Mouse (Mus musculus): ENCODE measurements around the gene Gm10643.

Gm10643 gene

GRCm38 (mm10) chr8:84070667-84071066 is 5.7 kb upstream of the Gm10643 start:
- DNase-seq (ENCODE audit: extremely low spot score) = no peak

GRCm38 (mm10) chr8:84070241-84070640 is 5.3 kb upstream of the Gm10643 start:
- no peak for DNase-seq (ENCODE audit: extremely low spot score)

- DNase-seq (ENCODE audit: extremely low spot score) = no peak
Observed at GRCm38 (mm10) chr8:84069750-84070149, 4.8 kb upstream of the Gm10643 start.

- no peak for DNase-seq (ENCODE audit: extremely low spot score)
Observed at GRCm38 (mm10) chr8:84069169-84069568, 4.2 kb upstream of the Gm10643 start.

GRCm38 (mm10) chr8:84068316-84069035 is 3.5 kb upstream of the Gm10643 start:
- DNase-seq (ENCODE audit: extremely low spot score) = no peak

GRCm38 (mm10) chr8:84067911-84068310 is 3.0 kb upstream of the Gm10643 start:
- no peak for DNase-seq (ENCODE audit: extremely low spot score)

GRCm38 (mm10) chr8:84067047-84067573 is 2.2 kb upstream of the Gm10643 start:
- DNase-seq (ENCODE audit: extremely low spot score) = peak; percentile 96

- DNase-seq (ENCODE audit: extremely low spot score) = peak; percentile 97
Observed at GRCm38 (mm10) chr8:84066291-84066930, 1.5 kb upstream of the Gm10643 start, which contains the start of gene Rfx1. Rfx1 (plus strand) TSS chr8:84066834.

- no peak for DNase-seq (ENCODE audit: extremely low spot score)
Observed at GRCm38 (mm10) chr8:84065457-84066072, 628 bp upstream of the Gm10643 start.

GRCm38 (mm10) chr8:84063861-84064610 is 901 bp downstream of the Gm10643 start:
- DNase-seq (ENCODE audit: extremely low spot score) = no peak

GRCm38 (mm10) chr8:84060245-84060644 is 4.7 kb downstream of the Gm10643 start:
- DNase-seq (ENCODE audit: extremely low spot score) = no peak

GRCm38 (mm10) chr8:84059226-84059625 is 5.7 kb downstream of the Gm10643 start:
- no peak for DNase-seq (ENCODE audit: extremely low spot score)

GRCm38 (mm10) chr8:84057827-84058226 is 7.1 kb downstream of the Gm10643 start:
- DNase-seq (ENCODE audit: extremely low spot score) = no peak

GRCm38 (mm10) chr8:84053229-84053628 is 11.7 kb downstream of the Gm10643 start:
- no peak for DNase-seq (ENCODE audit: extremely low spot score)

GRCm38 (mm10) chr8:84052746-84053145 is 12.2 kb downstream of the Gm10643 start:
- no peak for DNase-seq (ENCODE audit: extremely low spot score)

GRCm38 (mm10) chr8:84048171-84048570 is 16.8 kb downstream of the Gm10643 start:
- DNase-seq (ENCODE audit: extremely low spot score) = no peak

- DNase-seq (ENCODE audit: extremely low spot score) = no peak
Observed at GRCm38 (mm10) chr8:84046505-84046904, 18.4 kb downstream of the Gm10643 start.

GRCm38 (mm10) chr8:84044900-84045299 is 20.0 kb downstream of the Gm10643 start, which contains the start of gene Rln3:
Rln3 (minus strand) TSS chr8:84045000.
- no peak for DNase-seq (ENCODE audit: extremely low spot score)

- no peak for DNase-seq (ENCODE audit: extremely low spot score)
Observed at GRCm38 (mm10) chr8:84044103-84044502, 20.8 kb downstream of the Gm10643 start.

- DNase-seq (ENCODE audit: extremely low spot score) = no peak
Observed at GRCm38 (mm10) chr8:84042948-84043342, 22.0 kb downstream of the Gm10643 start.

GRCm38 (mm10) chr8:84042066-84042947 is 22.6 kb downstream of the Gm10643 start, which contains the start of gene Il27ra:
Il27ra (minus strand) TSS chr8:84042589.
- peak; percentile 72 for DNase-seq (ENCODE audit: extremely low spot score)
